Mouse (Mus musculus): ENCODE measurements around the gene Pdp2.

DNA sequence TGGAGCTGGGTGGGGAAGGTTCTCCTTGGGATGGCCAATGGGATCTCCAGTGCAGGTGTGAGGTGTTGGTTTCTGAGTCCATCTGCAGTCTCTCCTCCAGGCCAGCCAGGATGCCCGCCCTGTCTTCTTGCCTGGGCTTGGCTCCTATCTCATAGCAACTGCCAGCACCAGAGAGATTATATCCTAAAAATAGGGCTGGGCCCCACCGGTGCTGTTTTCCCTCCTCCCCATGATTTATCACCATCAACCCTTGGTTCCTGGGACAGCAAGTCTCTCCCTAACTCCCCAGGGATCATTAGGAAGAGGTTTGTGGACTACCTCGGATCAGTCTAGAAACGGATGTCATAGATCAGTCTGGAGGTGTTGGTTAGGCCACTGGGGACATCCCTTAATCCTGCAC is 21.9 kb downstream of the Pdp2 start:
- TF ChIP-seq POLR2A (IDR thresholded peaks at IDR 0.05; ENCODE audit: borderline replicate concordance, insufficient read depth, low read length) (no peak), CTCF (IDR thresholded peaks at IDR 0.05; ENCODE audit: borderline replicate concordance, insufficient read depth, low read depth, low read length) (no peak)

Data from cerebellum, adult 2 months (tissue).